Mouse (Mus musculus): ENCODE data around the gene Mmel1. TPM values are rescaled to one million over a fixed set of nuclear protein-coding genes. Genes with fewer than 3 reads are reported as not detected.

Gene Mmel1
- polyA plus RNA-seq, 1 experiment from 2014 or later = 0.23 TPM

- peak overlapping the region; percentile 29; the same call in 1 of the 2 replicates for H3K27ac ChIP-seq (ENCODE audit: low read depth, low read length)
- peak overlapping the region; percentile 42 for H3K4me2 ChIP-seq
- H3K4me1 ChIP-seq (ENCODE audit: control insufficient read depth, insufficient read depth, low read length) = peaks cover 12% of the 10 kb centered on the region
- H3K27me3 ChIP-seq (ENCODE audit: control insufficient read depth, insufficient read depth, low read length) = no peaks in the 10 kb centered on the region
- H3K4me3 ChIP-seq (ENCODE audit: low read depth, low read length) = no peak overlapping the region
- no peaks in the 10 kb centered on the region for H3K36me3 ChIP-seq (ENCODE audit: control insufficient read depth, insufficient read depth, low read length)
- ATAC-seq (replicated peaks; ENCODE audit: insufficient number of reproducible peaks, low FRiP score, low TSS enrichment) = no peak
- peak overlapping the region; percentile 64; the same call in 1 of the 2 replicates for H3K9ac ChIP-seq (ENCODE audit: low read depth, low read length)
- H3K9me3 ChIP-seq (replicated peaks; ENCODE audit: control insufficient read depth, low read length) = no peaks in the 10 kb centered on the region
- WGBS (ENCODE audit: insufficient replicate concordance) = 43% methylated on average over 17 of the region's 17 CpGs
Measured at GRCm38 (mm10) chr4:154907833-154908232, 38.4 kb downstream of the Mmel1 start.

- H3K4me2 ChIP-seq = no peak overlapping the region
- H3K27ac ChIP-seq (ENCODE audit: low read depth, low read length) = no peak overlapping the region
- H3K9ac ChIP-seq (ENCODE audit: low read depth, low read length) = no peak overlapping the region
- H3K4me3 ChIP-seq (ENCODE audit: low read depth, low read length) = no peak overlapping the region
- ATAC-seq (replicated peaks; ENCODE audit: insufficient number of reproducible peaks, low FRiP score, low TSS enrichment) = no peak
- 72% methylated on average over 5 of the region's 5 CpGs for WGBS (ENCODE audit: insufficient replicate concordance)
- peaks cover 12% of the 10 kb centered on the region for H3K4me1 ChIP-seq (ENCODE audit: control insufficient read depth, insufficient read depth, low read length)
- no peaks in the 10 kb centered on the region for H3K27me3 ChIP-seq (ENCODE audit: control insufficient read depth, insufficient read depth, low read length)
- H3K36me3 ChIP-seq (ENCODE audit: control insufficient read depth, insufficient read depth, low read length) = no peaks in the 10 kb centered on the region
- H3K9me3 ChIP-seq (replicated peaks; ENCODE audit: control insufficient read depth, low read length) = no peaks in the 10 kb centered on the region
Measured at GRCm38 (mm10) chr4:154908490-154908889, 39.1 kb downstream of the Mmel1 start.

- Histone ChIP-seq H3K4me1 (ENCODE audit: control insufficient read depth, insufficient read depth, low read length) (peaks cover 12% of the 10 kb centered on the region), H3K36me3 (ENCODE audit: control insufficient read depth, insufficient read depth, low read length) (no peaks in the 10 kb centered on the region), H3K4me3 (ENCODE audit: low read depth, low read length) (no peak overlapping the region), H3K9ac (ENCODE audit: low read depth, low read length) (no peak overlapping the region; the same call in 1 of the 2 replicates), H3K27ac (ENCODE audit: low read depth, low read length) (peak overlapping the region; percentile 73), H3K27me3 (ENCODE audit: control insufficient read depth, insufficient read depth, low read length) (no peaks in the 10 kb centered on the region), H3K9me3 (replicated peaks; ENCODE audit: control insufficient read depth, low read length) (no peaks in the 10 kb centered on the region), H3K4me2 (no peak overlapping the region; the same call in 1 of the 2 replicates)
- peak; percentile 43 for ATAC-seq (replicated peaks; ENCODE audit: insufficient number of reproducible peaks, low FRiP score, low TSS enrichment)
- 25% methylated on average over 15 of the region's 15 CpGs for WGBS (ENCODE audit: insufficient replicate concordance)
Measured at GRCm38 (mm10) chr4:154910606-154911522, 41.5 kb downstream of the Mmel1 start.

GRCm38 (mm10) chr4:154911644-154912043, 42.3 kb downstream of the Mmel1 start:
- Histone ChIP-seq H3K4me2 (no peak overlapping the region; the same call in 1 of the 2 replicates), H3K9ac (ENCODE audit: low read depth, low read length) (no peak overlapping the region; the same call in 1 of the 2 replicates), H3K4me1 (ENCODE audit: control insufficient read depth, insufficient read depth, low read length) (peaks cover 12% of the 10 kb centered on the region), H3K36me3 (ENCODE audit: control insufficient read depth, insufficient read depth, low read length) (no peaks in the 10 kb centered on the region), H3K27ac (ENCODE audit: low read depth, low read length) (peak overlapping the region; percentile 73), H3K4me3 (ENCODE audit: low read depth, low read length) (no peak overlapping the region), H3K27me3 (ENCODE audit: control insufficient read depth, insufficient read depth, low read length) (no peaks in the 10 kb centered on the region), H3K9me3 (replicated peaks; ENCODE audit: control insufficient read depth, low read length) (no peaks in the 10 kb centered on the region)
- 43% methylated on average over 2 of the region's 2 CpGs for WGBS (ENCODE audit: insufficient replicate concordance)
- peak; percentile 82 for ATAC-seq (replicated peaks; ENCODE audit: insufficient number of reproducible peaks, low FRiP score, low TSS enrichment)

- Histone ChIP-seq H3K4me2 (no peak overlapping the region), H3K36me3 (ENCODE audit: control insufficient read depth, insufficient read depth, low read length) (no peaks in the 10 kb centered on the region), H3K27ac (ENCODE audit: low read depth, low read length) (no peak overlapping the region), H3K4me3 (ENCODE audit: low read depth, low read length) (no peak overlapping the region), H3K27me3 (ENCODE audit: control insufficient read depth, insufficient read depth, low read length) (no peaks in the 10 kb centered on the region), H3K9ac (ENCODE audit: low read depth, low read length) (no peak overlapping the region), H3K4me1 (ENCODE audit: control insufficient read depth, insufficient read depth, low read length) (peaks cover 8% of the 10 kb centered on the region), H3K9me3 (replicated peaks; ENCODE audit: control insufficient read depth, low read length) (no peaks in the 10 kb centered on the region)
- no peak for ATAC-seq (replicated peaks; ENCODE audit: insufficient number of reproducible peaks, low FRiP score, low TSS enrichment)
- 84% methylated on average over 3 of the region's 3 CpGs for WGBS (ENCODE audit: insufficient replicate concordance)
Measured at GRCm38 (mm10) chr4:154913845-154914244, 44.5 kb downstream of the Mmel1 start.

- Histone ChIP-seq H3K4me3 (ENCODE audit: low read depth, low read length) (no peak overlapping the region), H3K27me3 (ENCODE audit: control insufficient read depth, insufficient read depth, low read length) (no peaks in the 10 kb centered on the region), H3K4me1 (ENCODE audit: control insufficient read depth, insufficient read depth, low read length) (peaks cover 8% of the 10 kb centered on the region), H3K9me3 (replicated peaks; ENCODE audit: control insufficient read depth, low read length) (no peaks in the 10 kb centered on the region), H3K27ac (ENCODE audit: low read depth, low read length) (no peak overlapping the region), H3K36me3 (ENCODE audit: control insufficient read depth, insufficient read depth, low read length) (no peaks in the 10 kb centered on the region), H3K9ac (ENCODE audit: low read depth, low read length) (no peak overlapping the region), H3K4me2 (no peak overlapping the region)
- WGBS (ENCODE audit: insufficient replicate concordance) = 92% methylated on average over 4 of the region's 4 CpGs
- no peak for ATAC-seq (replicated peaks; ENCODE audit: insufficient number of reproducible peaks, low FRiP score, low TSS enrichment)
Measured at GRCm38 (mm10) chr4:154914252-154914651, 44.9 kb downstream of the Mmel1 start.

- no peak overlapping the region for H3K4me2 ChIP-seq
- H3K27ac ChIP-seq (ENCODE audit: low read depth, low read length) = no peak overlapping the region
- peaks cover 8% of the 10 kb centered on the region for H3K4me1 ChIP-seq (ENCODE audit: control insufficient read depth, insufficient read depth, low read length)
- H3K9me3 ChIP-seq (replicated peaks; ENCODE audit: control insufficient read depth, low read length) = no peaks in the 10 kb centered on the region
- WGBS (ENCODE audit: insufficient replicate concordance) = 57% methylated on average over 3 of the region's 3 CpGs
- no peaks in the 10 kb centered on the region for H3K27me3 ChIP-seq (ENCODE audit: control insufficient read depth, insufficient read depth, low read length)
- no peaks in the 10 kb centered on the region for H3K36me3 ChIP-seq (ENCODE audit: control insufficient read depth, insufficient read depth, low read length)
- no peak for ATAC-seq (replicated peaks; ENCODE audit: insufficient number of reproducible peaks, low FRiP score, low TSS enrichment)
- H3K4me3 ChIP-seq (ENCODE audit: low read depth, low read length) = no peak overlapping the region
- H3K9ac ChIP-seq (ENCODE audit: low read depth, low read length) = no peak overlapping the region
Measured at GRCm38 (mm10) chr4:154914707-154915106, 45.3 kb downstream of the Mmel1 start.

GRCm38 (mm10) chr4:154915286-154915685, 45.9 kb downstream of the Mmel1 start:
- no peaks in the 10 kb centered on the region for H3K36me3 ChIP-seq (ENCODE audit: control insufficient read depth, insufficient read depth, low read length)
- H3K9me3 ChIP-seq (replicated peaks; ENCODE audit: control insufficient read depth, low read length) = no peaks in the 10 kb centered on the region
- no peak overlapping the region for H3K9ac ChIP-seq (ENCODE audit: low read depth, low read length)
- H3K4me2 ChIP-seq = no peak overlapping the region
- H3K27me3 ChIP-seq (ENCODE audit: control insufficient read depth, insufficient read depth, low read length) = no peaks in the 10 kb centered on the region
- H3K4me3 ChIP-seq (ENCODE audit: low read depth, low read length) = no peak overlapping the region
- no peak for ATAC-seq (replicated peaks; ENCODE audit: insufficient number of reproducible peaks, low FRiP score, low TSS enrichment)
- H3K27ac ChIP-seq (ENCODE audit: low read depth, low read length) = no peak overlapping the region
- 77% methylated on average over 10 of the region's 10 CpGs for WGBS (ENCODE audit: insufficient replicate concordance)
- H3K4me1 ChIP-seq (ENCODE audit: control insufficient read depth, insufficient read depth, low read length) = peaks cover 8% of the 10 kb centered on the region

Data from heart, embryonic 11.5 days (tissue).